Comparison of ENCODE assay signal across 19 mouse cellular contexts in genomic region chr2:155610978-155611377, GRCm38 (mm10). TPM values are rescaled to one million over a fixed set of nuclear protein-coding genes. Genes with fewer than 3 reads are reported as not detected.
A peak's percentile ranks its signal among the peaks of the same experiment; 100 is the strongest.
DNase-seq lines count a peak whose midpoint lies in the region; ATAC-seq and TF ChIP-seq lines count a peak whose summit lies in the region.
"Had no signal": no experiment of that assay in that cellular context is flagged by ENCODE, and none has a peak within 500 bp of the region (broad histone marks: within the 10 kb centered on the region; RNA-seq: fewer than 3 reads in every experiment).

Gene Myh7b (plus strand): TSS chr2:155611212.

- intact Hi-C loops in heart, postnatal 25 days (cut with DNase I), result no loop called here
- intact Hi-C loops in left cerebral cortex, adult 2 months (cut with DNase I), result no loop called here

- no peaks in the 10 kb centered on the region for H3K36me3 ChIP-seq in liver, embryonic 12.5 days
- no peaks in the 10 kb centered on the region for H3K36me3 ChIP-seq in heart, embryonic 11.5 days (ENCODE audit: control insufficient read depth, insufficient read depth, low read length)
- no peaks in the 10 kb centered on the region for H3K36me3 ChIP-seq in embryonic facial prominence, embryonic 10.5 days (replicated peaks)
- H3K36me3 ChIP-seq: G1E; hindbrain, embryonic 15.5 days; midbrain, embryonic 13.5 days had no signal

- H3K27ac ChIP-seq in liver, embryonic 12.5 days, result peak within 1 kb of the TSS; percentile 95
- H3K27ac ChIP-seq in heart, embryonic 11.5 days (ENCODE audit: low read depth, low read length), result peak within 1 kb of the TSS; percentile 74
- no peak within 1 kb of the TSS for H3K27ac ChIP-seq in left cerebral cortex, adult 2 months
- no peak within 1 kb of the TSS for H3K27ac ChIP-seq in embryonic facial prominence, embryonic 10.5 days (replicated peaks)
- H3K27ac ChIP-seq: hindbrain, embryonic 15.5 days; midbrain, embryonic 13.5 days had no signal

- H3K9ac ChIP-seq in liver, embryonic 12.5 days, result peak within 1 kb of the TSS; percentile 80; the same call in 1 of the 2 replicates
- peak within 1 kb of the TSS; percentile 72 for H3K9ac ChIP-seq in heart, embryonic 11.5 days (ENCODE audit: low read depth, low read length)
- H3K9ac ChIP-seq: hindbrain, embryonic 15.5 days; midbrain, embryonic 13.5 days had no signal

- H3K4me2 ChIP-seq in liver, embryonic 12.5 days, result peak within 1 kb of the TSS; percentile 79
- H3K4me2 ChIP-seq in heart, embryonic 11.5 days, result peak within 1 kb of the TSS; percentile 86
- H3K4me2 ChIP-seq: hindbrain, embryonic 15.5 days; midbrain, embryonic 13.5 days had no signal

- no peak for DNase-seq in liver
- no peak for DNase-seq in heart, postnatal 25 days (ENCODE audit: low spot score)
- DNase-seq in left cerebral cortex, adult 2 months (ENCODE audit: extremely low spot score in 1 of 2, low spot score in 2 of 2), result no peak
- DNase-seq in embryonic facial prominence, embryonic 10.5 days (ENCODE audit: low spot score), result no peak
- DNase-seq in lung, postnatal 14 days, result no peak
- DNase-seq: adrenal gland, adult 8-10 months; cerebellum, adult 9-10 months; gastrocnemius, postnatal 25 days; kidney, adult 11 months; kidney, postnatal 10 days; lung, adult 18-20 months; lung, postnatal 4 days; right cerebral cortex, postnatal 25 days; thymus, postnatal 4 days had no signal

- no peaks in the 10 kb centered on the region for H3K9me3 ChIP-seq in liver, embryonic 12.5 days (replicated peaks)
- no peaks in the 10 kb centered on the region for H3K9me3 ChIP-seq in heart, embryonic 11.5 days (replicated peaks; ENCODE audit: control insufficient read depth, low read length)
- no peaks in the 10 kb centered on the region for H3K9me3 ChIP-seq in embryonic facial prominence, embryonic 10.5 days
- H3K9me3 ChIP-seq: hindbrain, embryonic 15.5 days; midbrain, embryonic 13.5 days had no signal

- no peak within 1 kb of the TSS for H3K4me3 ChIP-seq in liver, embryonic 12.5 days
- H3K4me3 ChIP-seq in heart, embryonic 11.5 days (ENCODE audit: low read depth, low read length), result peak within 1 kb of the TSS; percentile 49
- H3K4me3 ChIP-seq in left cerebral cortex, adult 2 months, result no peak within 1 kb of the TSS
- no peak within 1 kb of the TSS for H3K4me3 ChIP-seq in embryonic facial prominence, embryonic 10.5 days
- H3K4me3 ChIP-seq: hindbrain, embryonic 15.5 days; midbrain, embryonic 13.5 days had no signal

- no peak for TF ChIP-seq CTCF in left cerebral cortex, adult 2 months (IDR thresholded peaks at IDR 0.05)

- H3K27me3 ChIP-seq in liver, embryonic 12.5 days (replicated peaks), result no peaks in the 10 kb centered on the region
- H3K27me3 ChIP-seq in heart, embryonic 11.5 days (ENCODE audit: control insufficient read depth, insufficient read depth, low read length), result no peaks in the 10 kb centered on the region
- H3K27me3 ChIP-seq in embryonic facial prominence, embryonic 10.5 days (replicated peaks; ENCODE audit: low read depth, poor library complexity, severe bottlenecking), result peaks cover 35% of the 10 kb centered on the region
- H3K27me3 ChIP-seq: hindbrain, embryonic 15.5 days; midbrain, embryonic 13.5 days had no signal

- WGBS in liver, embryonic 12.5 days (ENCODE audit: insufficient replicate concordance), result 48% methylated on average over 4 of the region's 4 CpGs
- 19% methylated on average over 4 of the region's 4 CpGs for WGBS in heart, embryonic 11.5 days (ENCODE audit: insufficient replicate concordance)
- 40% methylated on average over 4 of the region's 4 CpGs for WGBS in embryonic facial prominence, embryonic 10.5 days

- no peak for ATAC-seq in liver, embryonic 12.5 days
- ATAC-seq in heart, embryonic 11.5 days (replicated peaks; ENCODE audit: insufficient number of reproducible peaks, low FRiP score, low TSS enrichment), result peak; percentile 29; the same call in 1 of the 2 replicates
- ATAC-seq: midbrain, embryonic 13.5 days had no signal

- peaks cover 82% of the 10 kb centered on the region for H3K4me1 ChIP-seq in liver, embryonic 12.5 days
- peaks cover 31% of the 10 kb centered on the region for H3K4me1 ChIP-seq in heart, embryonic 11.5 days (ENCODE audit: control insufficient read depth, insufficient read depth, low read length)
- H3K4me1 ChIP-seq in embryonic facial prominence, embryonic 10.5 days, result peaks cover 11% of the 10 kb centered on the region

RNA-seq across cellular contexts. Expression of gene Myh7b, which starts in this region (rescaled TPM):
- polyA plus RNA-seq in liver, embryonic 12.5 days (2016; fragmentation: Nextera tagmentation; extraction: Ambion mirVana), result 6.0 TPM in 2 replicates
- 13.0 and 13.6 TPM in 2 replicates for polyA plus RNA-seq in heart, embryonic 11.5 days (2014; fragmentation: Nextera tagmentation; extraction: Ambion mirVana)
- total RNA-seq in heart, postnatal 25 days (2021), result 10 to 100 TPM; 35.4 to 36.0 TPM
- total RNA-seq in left cerebral cortex, adult 2 months (2021), result 10 to 100 TPM in 1 of 2 experiments, 1 to 10 TPM in 1; 7.1 to 10.9 TPM
- polyA plus RNA-seq in embryonic facial prominence, embryonic 10.5 days (2016; fragmentation: Nextera tagmentation; extraction: Ambion mirVana), result 0.75 and 0.77 TPM in 2 replicates

Comparison
In these comparisons a context has a peak if more than half of its experiments do, and no peak if none do; other contexts are left out.
1. H3K27ac ChIP-seq: peak in liver, embryonic 12.5 days (single experiment) and heart, embryonic 11.5 days (single experiment); none in left cerebral cortex, adult 2 months (single experiment) and embryonic facial prominence, embryonic 10.5 days (single experiment).